ENCODE assay signal across 8 mouse cellular contexts in genomic region chr13:74399298-74399839, GRCm38 (mm10). TPM values are rescaled to one million over a fixed set of nuclear protein-coding genes. Genes with fewer than 3 reads are reported as not detected.
DNase-seq lines count a peak whose midpoint lies in the region; ATAC-seq lines count a peak whose summit lies in the region.

TSS of gene Ftl1-ps1 (plus strand) at chr13:74399694.

- WGBS in embryonic facial prominence, embryonic 12.5 days = 13% methylated on average over 11 of the region's 11 CpGs
- 13% methylated on average over 11 of the region's 11 CpGs for WGBS in heart, embryonic 14.5 days

- ATAC-seq in embryonic facial prominence, embryonic 12.5 days (ENCODE audit: insufficient number of reproducible peaks, insufficient read depth, low FRiP score, low TSS enrichment) = no peak
- ATAC-seq in heart, embryonic 14.5 days (ENCODE audit: insufficient number of reproducible peaks, insufficient read depth, low FRiP score, low read depth) = no peak
- ATAC-seq in megakaryocyte, adult 5-6 weeks (ENCODE audit: poor library complexity, severe bottlenecking) = no peak

- H3K4me2 ChIP-seq in embryonic facial prominence, embryonic 12.5 days (replicated peaks) = 0 out of 2 replicates have a peak within 1 kb of the TSS, but pooled peaks have one; percentile 7
- peak within 1 kb of the TSS; percentile 52 for H3K4me2 ChIP-seq in heart, embryonic 14.5 days (ENCODE audit: low read length)

- H3K27ac ChIP-seq in embryonic facial prominence, embryonic 12.5 days = no peak within 1 kb of the TSS
- no peak within 1 kb of the TSS for H3K27ac ChIP-seq in heart, embryonic 14.5 days (replicated peaks in 1 of 2; ENCODE audit: control insufficient read depth in 1 of 2, insufficient read depth in 1 of 2, low read depth in 2 of 2, low read length in 2 of 2)

- peak; percentile 39 for DNase-seq in testis, postnatal 10 days (ENCODE audit: low spot score)
- DNase-seq in testis, postnatal 14 days (ENCODE audit: low spot score) = no peak
- peak; percentile 32 for DNase-seq in kidney, postnatal 14 days
- no peak for DNase-seq in spleen, postnatal 36 days (ENCODE audit: low spot score in 2 of 2)
- no peak for DNase-seq in natural killer cell, adult 2 months (ENCODE audit: low spot score in 2 of 2)

- H3K4me3 ChIP-seq in embryonic facial prominence, embryonic 12.5 days = no peak within 1 kb of the TSS
- H3K4me3 ChIP-seq in heart, embryonic 14.5 days (ENCODE audit: control insufficient read depth in 1 of 2, insufficient read depth in 1 of 2, low read depth in 1 of 2, low read length in 2 of 2) = peak within 1 kb of the TSS; percentile 3 to 21; a peak in 3 of 4 replicates

- no peak within 1 kb of the TSS for H3K9ac ChIP-seq in embryonic facial prominence, embryonic 12.5 days
- H3K9ac ChIP-seq in heart, embryonic 14.5 days (ENCODE audit: low read length) = no peak within 1 kb of the TSS

- no peaks in the 10 kb centered on the region for H3K9me3 ChIP-seq in embryonic facial prominence, embryonic 12.5 days
- no peaks in the 10 kb centered on the region for H3K9me3 ChIP-seq in heart, embryonic 14.5 days (ENCODE audit: control insufficient read depth, low read length)

- H3K27me3 ChIP-seq in embryonic facial prominence, embryonic 12.5 days = no peaks in the 10 kb centered on the region
- H3K27me3 ChIP-seq in heart, embryonic 14.5 days (ENCODE audit: control insufficient read depth, insufficient read depth, low read length) = no peaks in the 10 kb centered on the region

- no peaks in the 10 kb centered on the region for H3K36me3 ChIP-seq in embryonic facial prominence, embryonic 12.5 days
- H3K36me3 ChIP-seq in heart, embryonic 14.5 days (ENCODE audit: control insufficient read depth, insufficient read depth, low read length) = no peaks in the 10 kb centered on the region

- no peaks in the 10 kb centered on the region for H3K4me1 ChIP-seq in embryonic facial prominence, embryonic 12.5 days
- H3K4me1 ChIP-seq in heart, embryonic 14.5 days (ENCODE audit: control insufficient read depth in 2 of 2, insufficient read depth in 2 of 2, low read length in 2 of 2) = no peaks in the 10 kb centered on the region

RNA-seq across cellular contexts. Expression of gene Ftl1-ps1, which starts in this region (rescaled TPM):
- 84.1 and 88.1 TPM in 2 replicates for polyA plus RNA-seq in embryonic facial prominence, embryonic 12.5 days (2016; fragmentation: Nextera tagmentation; extraction: Ambion mirVana)
- polyA plus RNA-seq in heart, embryonic 14.5 days (2014; fragmentation: Nextera tagmentation; extraction: Ambion mirVana) = 52.6 and 54.0 TPM in 2 replicates
- total RNA-seq in megakaryocyte, adult 5-6 weeks (2015) = 154 and 174 TPM in 2 replicates
- total RNA-seq in megakaryocyte, adult 5-6 weeks (2017) = 32.7 and 33.9 TPM in 2 replicates

Comparison
In these comparisons a context has a peak if more than half of its experiments do, and no peak if none do; other contexts are left out.
1. DNase-seq: peak in testis, postnatal 10 days (single experiment) and kidney, postnatal 14 days (single experiment); none in testis, postnatal 14 days (single experiment), spleen, postnatal 36 days (0 of 2) and natural killer cell, adult 2 months (0 of 2).